Mouse (Mus musculus) urinary bladder, postnatal 14 days (tissue): ENCODE results near the gene Kirrel.
A peak's percentile ranks its signal among the peaks of the same experiment; 100 is the strongest.

Experiments
- DNase-seq: peaks from one replicate; pipeline ENCODE4 v3.0.0; 2021; ENCODE audit warnings: low spot score

Gene Kirrel

GRCm38 (mm10) chr3:87079301-87079700, 95.2 kb downstream of the Kirrel start:
- no peak for DNase-seq

DNA sequence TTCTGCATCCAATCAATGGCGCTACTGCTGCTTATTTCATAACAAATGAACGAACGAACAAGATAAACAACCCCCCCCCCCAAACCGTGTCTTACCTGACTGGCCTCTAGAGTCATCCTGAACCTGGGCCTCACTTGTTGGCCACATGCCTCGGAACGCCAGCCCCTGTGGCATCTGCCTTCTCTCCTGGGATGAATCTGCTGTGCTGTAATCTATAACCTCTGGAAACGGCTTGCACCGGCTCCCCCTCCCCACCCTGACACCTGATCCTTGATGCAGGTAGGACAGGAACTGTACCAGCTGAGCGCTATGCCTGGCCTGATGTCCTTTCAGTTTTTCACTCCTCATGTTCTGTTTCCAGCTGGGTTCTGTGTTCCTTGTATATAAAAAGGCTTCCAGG, 96.9 kb downstream of the Kirrel start:
- no peak for DNase-seq

DNA sequence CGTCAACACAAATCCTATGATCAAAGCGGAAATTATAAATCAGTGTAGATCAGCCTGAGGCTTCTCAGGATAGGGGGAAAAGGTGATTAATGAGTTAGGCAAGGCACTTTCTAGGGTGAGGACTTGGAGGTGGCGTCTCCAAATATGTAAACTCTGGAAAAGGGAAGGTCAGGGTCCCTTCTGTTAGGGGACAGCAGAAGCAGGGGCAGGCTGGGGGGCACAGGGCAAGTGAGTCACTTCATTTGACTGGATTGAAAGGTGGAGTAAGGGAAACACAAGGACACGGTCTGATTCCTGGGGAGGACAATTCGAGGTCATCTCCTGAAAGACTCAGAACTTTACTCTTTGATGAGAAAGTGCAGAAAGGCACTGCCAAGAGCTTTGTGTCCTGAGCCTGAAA, 97.6 kb downstream of the Kirrel start:
- no peak for DNase-seq

DNA sequence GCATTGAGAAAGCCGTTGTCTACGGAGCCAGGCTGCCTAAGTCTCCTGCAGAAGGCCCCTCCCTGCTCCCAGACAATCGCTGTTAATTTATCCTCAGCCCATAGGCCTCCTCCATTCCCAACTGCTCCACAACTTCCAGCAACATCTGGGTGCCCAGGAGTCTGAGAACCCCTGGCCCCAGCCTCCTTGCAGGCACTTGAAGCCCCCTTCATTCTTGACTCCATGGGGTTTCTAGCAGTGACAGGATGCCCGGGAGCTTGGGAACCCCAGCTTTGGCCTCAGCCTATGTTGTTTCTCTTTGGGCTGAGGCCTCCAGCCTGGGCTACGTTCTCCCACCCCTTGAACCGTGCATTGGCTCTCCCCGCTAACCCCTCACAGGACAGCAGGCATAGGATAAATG, 98.4 kb downstream of the Kirrel start:
- no peak for DNase-seq

- DNase-seq, result no peak
Measured at GRCm38 (mm10) chr3:87072612-87073515, 101.7 kb downstream of the Kirrel start.

DNA sequence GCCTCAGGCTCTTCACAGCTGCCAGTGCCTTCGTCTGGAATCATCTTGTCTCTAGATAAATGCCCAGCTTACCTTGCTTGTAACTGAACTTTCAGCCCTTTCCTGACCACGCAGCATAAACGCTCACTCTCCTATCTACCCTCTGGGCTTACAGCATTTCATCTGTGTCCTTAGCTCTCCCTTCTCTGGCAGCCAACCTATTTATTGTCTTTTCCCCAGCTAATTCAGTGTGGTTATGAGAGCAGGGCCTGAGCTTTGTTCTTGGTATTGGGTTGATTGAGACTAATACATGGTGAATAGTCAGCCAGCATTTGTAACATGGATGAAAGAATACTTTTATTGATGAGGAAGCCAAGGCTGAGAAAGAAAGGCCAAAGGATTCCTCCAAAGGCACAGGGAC, 102.4 kb downstream of the Kirrel start:
- no peak for DNase-seq

DNA sequence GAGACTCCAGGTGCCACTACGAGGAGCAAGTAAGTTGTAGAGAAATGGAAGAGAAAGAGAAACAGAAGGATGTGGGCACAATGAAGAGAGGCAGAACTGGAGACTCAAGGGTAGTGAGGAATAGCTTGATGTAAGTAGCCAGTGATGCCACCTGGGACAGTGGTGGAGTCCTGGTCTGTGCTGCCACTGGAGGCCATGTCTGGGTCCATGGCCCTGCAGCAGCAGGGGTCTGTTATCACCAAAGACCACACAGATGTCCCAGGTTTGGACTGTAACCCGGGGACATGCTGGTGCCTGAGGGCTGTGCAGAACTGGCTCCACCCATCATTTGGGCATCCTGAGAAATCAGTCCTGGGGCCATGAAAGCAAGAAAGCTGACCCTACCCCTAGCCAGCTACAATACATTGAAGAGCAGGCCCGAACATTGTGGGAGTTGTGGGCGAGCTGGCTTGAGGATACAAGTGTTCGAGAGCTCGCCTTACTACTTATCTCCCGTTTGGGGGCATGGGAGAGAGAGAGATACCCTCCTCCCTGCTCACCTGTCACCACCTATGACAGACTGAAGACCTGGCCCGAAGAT, 107.1 kb downstream of the Kirrel start:
- DNase-seq, result no peak

- no peak for DNase-seq
Measured at GRCm38 (mm10) chr3:87053939-87054338, 120.6 kb downstream of the Kirrel start.

- no peak for DNase-seq
Measured at GRCm38 (mm10) chr3:87047801-87048200, 126.7 kb downstream of the Kirrel start.

DNA sequence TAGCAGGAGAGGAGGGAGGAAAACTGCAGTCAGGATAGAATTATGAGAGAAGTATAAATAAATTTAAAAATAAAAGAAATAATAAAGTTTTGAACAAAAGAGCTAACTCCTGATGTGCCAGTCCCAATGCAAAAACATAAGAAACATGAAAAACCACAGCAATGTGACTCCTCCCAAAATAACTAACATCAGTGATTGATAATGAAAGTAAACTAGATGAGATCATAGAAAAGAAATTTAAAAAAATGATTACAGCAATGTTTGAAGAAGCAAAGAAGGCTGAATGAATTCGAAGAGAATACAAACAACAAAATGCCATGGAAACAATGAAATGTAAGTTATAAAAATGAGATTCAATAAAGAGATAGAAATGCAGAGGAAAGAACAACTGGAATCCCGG, 132.8 kb downstream of the Kirrel start:
- no peak for DNase-seq

DNA sequence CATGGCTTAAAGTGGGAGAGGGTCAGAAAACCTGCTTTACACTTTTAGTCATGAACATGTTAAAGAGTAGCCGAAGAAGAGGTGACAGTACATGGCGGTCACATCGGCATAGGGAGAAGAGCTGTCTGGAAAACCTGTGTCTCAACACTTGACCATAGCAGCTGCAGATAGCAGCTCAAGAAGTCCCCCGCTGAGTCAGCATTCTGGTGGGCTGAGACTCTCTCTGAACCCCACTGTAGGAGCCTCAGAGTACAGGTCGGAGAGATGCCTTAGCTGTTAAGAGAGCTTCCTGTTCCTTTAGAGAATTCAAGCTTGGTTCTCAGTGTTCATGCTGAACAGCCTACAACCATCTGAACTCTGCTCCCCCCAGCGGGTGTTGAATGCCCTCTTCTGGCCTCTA, 136.0 kb downstream of the Kirrel start:
- no peak for DNase-seq

- DNase-seq, result no peak
Measured at GRCm38 (mm10) chr3:87034061-87034460, 140.5 kb downstream of the Kirrel start.

DNA sequence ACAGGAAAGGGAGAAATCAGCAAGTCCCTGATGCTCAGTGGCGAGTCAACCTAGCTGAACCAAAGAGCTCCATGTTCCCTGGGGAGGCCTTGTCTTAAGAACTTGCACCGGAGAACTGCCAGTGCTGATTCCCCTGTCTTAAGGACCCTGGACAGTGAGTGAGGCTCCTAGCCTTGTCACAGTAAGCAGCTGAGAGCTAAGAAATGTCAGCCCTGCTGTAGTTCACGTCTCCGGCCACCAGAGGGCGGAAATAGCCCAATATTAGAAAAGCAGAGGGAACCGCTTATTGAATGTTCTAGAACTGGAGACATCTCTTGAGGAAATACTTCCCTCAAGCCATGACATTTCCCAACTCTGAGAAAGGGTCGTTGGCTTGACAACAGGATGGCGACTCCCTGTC, 141.2 kb downstream of the Kirrel start:
- DNase-seq, result peak; percentile 70

GRCm38 (mm10) chr3:87030855-87031254, 143.7 kb downstream of the Kirrel start:
- DNase-seq, result peak; percentile 53
